Mouse (Mus musculus): Measurements from ENCODE around the gene Cd6. TPM values are rescaled to one million over a fixed set of nuclear protein-coding genes. Genes with fewer than 3 reads are reported as not detected.

Cd6 gene
- 0.04 and 0.10 TPM in 2 replicates for polyA plus RNA-seq (2012; rRNA removed)
- 0.29 TPM in 1 of 2 replicates, not detected in the other for polyA plus RNA-seq (2014; fragmentation: Nextera tagmentation; extraction: Ambion mirVana)

DNA sequence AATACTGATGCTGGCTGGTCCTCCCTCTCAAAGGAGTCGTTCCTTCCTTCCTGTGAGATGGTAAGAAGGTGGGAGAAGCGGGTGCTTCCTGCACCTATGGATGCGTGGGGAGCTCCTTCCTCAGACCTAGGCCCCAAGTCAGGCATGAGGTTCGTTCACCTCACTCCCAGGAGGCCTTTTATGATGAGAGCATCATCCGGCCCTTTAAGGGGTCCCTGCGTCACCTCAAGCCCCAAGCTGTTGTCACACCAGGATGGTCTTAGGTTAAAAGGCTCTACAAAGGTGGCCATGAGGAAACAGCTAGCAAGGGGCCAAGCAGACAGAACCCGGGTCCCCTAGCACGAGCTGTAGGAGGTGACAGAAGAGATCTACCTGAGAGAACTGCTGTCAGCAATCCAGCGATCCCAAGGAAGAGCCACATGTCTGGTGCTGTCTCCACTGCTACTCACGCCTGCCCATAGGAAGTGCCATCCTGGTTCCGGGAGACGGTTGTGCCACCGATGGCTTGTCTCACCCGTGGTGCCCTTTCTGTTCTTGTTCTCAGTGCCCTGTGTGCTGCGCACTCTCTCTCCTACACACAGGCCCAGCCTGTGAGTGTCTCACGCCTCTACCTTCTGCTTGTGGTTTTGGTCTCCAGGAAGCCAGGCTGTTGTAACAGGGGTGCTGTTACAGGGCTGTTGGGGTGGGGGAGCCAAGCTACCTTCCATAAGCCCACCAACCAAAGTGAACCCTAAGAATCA lies at the start of gene Cd6:
Cd6 (minus strand) TSS at position 623 of the 740 bp plus-strand sequence.
- DNase-seq (ENCODE audit: low spot score) (no peak), ATAC-seq (ENCODE audit: low FRiP score, low read depth) (no peak)
- no peak for TF ChIP-seq POLR2A (IDR thresholded peaks at IDR 0.05; ENCODE audit: borderline replicate concordance, extremely low read depth, insufficient read depth, insufficient read length)
- Histone ChIP-seq H3K27ac (replicated peaks; ENCODE audit: low read depth, low read length) (no peak within 1 kb of the TSS), H3K4me3 (replicated peaks; ENCODE audit: low read length) (no peak within 1 kb of the TSS), H3K4me1 (ENCODE audit: control insufficient read depth, insufficient read depth, low read length) (no peaks in the 10 kb centered on the region), H3K36me3 (ENCODE audit: control insufficient read depth, insufficient read depth, low read length) (no peaks in the 10 kb centered on the region), H3K27me3 (ENCODE audit: control insufficient read depth, insufficient read depth, low read length) (no peaks in the 10 kb centered on the region), H3K9ac (ENCODE audit: low read depth, low read length, severe bottlenecking) (no peak within 1 kb of the TSS), H3K4me2 (replicated peaks; ENCODE audit: low read depth, low read length, severe bottlenecking) (no peak within 1 kb of the TSS), H3K9me3 (ENCODE audit: control insufficient read depth, low read length) (no peaks in the 10 kb centered on the region)
- WGBS: 90% methylated on average over 16 of the region's 16 CpGs

DNA sequence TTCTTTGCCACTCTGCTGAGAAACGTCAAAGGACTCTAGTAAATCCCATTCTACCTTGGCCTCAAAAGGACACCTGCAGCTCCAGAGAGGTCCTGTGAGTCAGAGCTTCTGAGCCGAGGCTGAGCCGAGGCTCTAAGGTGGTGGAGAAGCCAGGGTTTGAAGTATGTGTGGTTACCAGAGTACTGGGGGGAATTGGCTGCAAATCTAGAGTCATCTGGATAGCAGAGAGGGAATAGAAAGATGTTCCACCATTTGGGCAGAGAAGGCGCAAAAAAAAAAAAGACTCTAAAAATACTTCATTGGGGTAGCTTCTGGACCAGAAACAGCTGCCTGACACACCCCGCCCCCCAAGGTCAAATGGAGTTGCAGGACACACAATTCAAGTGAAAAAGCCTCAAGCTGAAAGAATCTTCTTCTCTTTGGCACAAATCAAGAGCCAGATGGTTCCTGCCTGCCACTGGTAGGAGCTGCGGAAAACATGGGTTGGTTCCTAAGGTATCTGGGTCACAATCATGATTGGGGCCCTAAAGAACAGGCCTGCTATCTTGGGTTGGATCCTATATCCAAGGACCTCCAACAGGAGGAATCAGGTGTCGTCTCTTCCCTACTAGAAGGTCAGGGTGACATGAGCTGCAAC lies 48.5 kb upstream of the Cd6 start:
- no peak overlapping the region for H3K4me3 ChIP-seq (replicated peaks; ENCODE audit: low read length)
- 88% methylated on average over 7 of the region's 7 CpGs for WGBS
- H3K27me3 ChIP-seq (ENCODE audit: control insufficient read depth, insufficient read depth, low read length): no peaks in the 10 kb centered on the region
- no peak overlapping the region for H3K4me2 ChIP-seq (replicated peaks; ENCODE audit: low read depth, low read length, severe bottlenecking)
- no peak for ATAC-seq (ENCODE audit: low FRiP score, low read depth)
- H3K27ac ChIP-seq (replicated peaks; ENCODE audit: low read depth, low read length): no peak overlapping the region
- H3K9ac ChIP-seq (ENCODE audit: low read depth, low read length, severe bottlenecking): no peak overlapping the region
- peaks cover 15% of the 10 kb centered on the region for H3K36me3 ChIP-seq (ENCODE audit: control insufficient read depth, insufficient read depth, low read length)
- DNase-seq (ENCODE audit: low spot score): no peak
- no peaks in the 10 kb centered on the region for H3K9me3 ChIP-seq (ENCODE audit: control insufficient read depth, low read length)
- TF ChIP-seq POLR2A (IDR thresholded peaks at IDR 0.05; ENCODE audit: borderline replicate concordance, extremely low read depth, insufficient read depth, insufficient read length): no peak
- H3K4me1 ChIP-seq (ENCODE audit: control insufficient read depth, insufficient read depth, low read length): peaks cover 13% of the 10 kb centered on the region

DNA sequence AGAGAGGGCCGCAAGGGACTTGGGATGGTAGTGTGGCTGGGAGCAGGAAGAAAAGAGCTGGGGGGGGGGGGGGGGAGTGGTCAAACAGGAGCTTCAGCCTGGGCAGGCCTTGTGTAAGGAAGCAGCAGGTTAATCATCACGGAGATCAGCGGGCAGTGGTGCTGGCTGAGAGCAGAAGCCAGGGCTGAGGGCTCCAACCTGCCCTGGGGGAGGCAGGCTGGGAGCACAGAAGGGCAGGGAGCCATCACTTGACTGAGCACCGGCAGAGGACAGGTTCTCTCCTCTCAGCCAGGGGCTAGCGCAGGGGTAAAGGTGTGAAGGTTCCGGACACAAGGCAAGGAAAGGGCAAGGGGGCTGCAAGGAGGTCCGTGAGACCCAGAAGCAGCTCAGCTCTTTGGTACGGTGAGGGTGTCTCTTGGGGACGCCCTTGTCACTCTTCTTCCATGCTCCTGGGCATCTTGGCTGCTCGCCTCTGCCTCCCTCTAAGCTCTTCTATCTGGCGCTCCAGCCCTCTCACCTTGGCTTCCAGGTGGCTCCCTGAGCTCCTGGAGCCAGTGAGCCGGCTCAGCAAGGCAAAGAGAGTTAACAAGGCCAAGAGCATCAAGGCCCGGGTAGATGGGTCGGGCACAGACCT lies 41.6 kb upstream of the Cd6 start:
- no peak overlapping the region for H3K4me2 ChIP-seq (replicated peaks; ENCODE audit: low read depth, low read length, severe bottlenecking)
- peaks cover 42% of the 10 kb centered on the region for H3K36me3 ChIP-seq (ENCODE audit: control insufficient read depth, insufficient read depth, low read length)
- TF ChIP-seq POLR2A (IDR thresholded peaks at IDR 0.05; ENCODE audit: borderline replicate concordance, extremely low read depth, insufficient read depth, insufficient read length): no peak
- ATAC-seq (ENCODE audit: low FRiP score, low read depth) (no peak), DNase-seq (ENCODE audit: low spot score) (no peak)
- H3K9ac ChIP-seq (ENCODE audit: low read depth, low read length, severe bottlenecking): no peak overlapping the region
- no peaks in the 10 kb centered on the region for H3K9me3 ChIP-seq (ENCODE audit: control insufficient read depth, low read length)
- 82% methylated on average over 14 of the region's 14 CpGs for WGBS
- H3K4me3 ChIP-seq (replicated peaks; ENCODE audit: low read length): no peak overlapping the region
- no peaks in the 10 kb centered on the region for H3K27me3 ChIP-seq (ENCODE audit: control insufficient read depth, insufficient read depth, low read length)
- peaks cover 24% of the 10 kb centered on the region for H3K4me1 ChIP-seq (ENCODE audit: control insufficient read depth, insufficient read depth, low read length)
- H3K27ac ChIP-seq (replicated peaks; ENCODE audit: low read depth, low read length): no peak overlapping the region

DNA sequence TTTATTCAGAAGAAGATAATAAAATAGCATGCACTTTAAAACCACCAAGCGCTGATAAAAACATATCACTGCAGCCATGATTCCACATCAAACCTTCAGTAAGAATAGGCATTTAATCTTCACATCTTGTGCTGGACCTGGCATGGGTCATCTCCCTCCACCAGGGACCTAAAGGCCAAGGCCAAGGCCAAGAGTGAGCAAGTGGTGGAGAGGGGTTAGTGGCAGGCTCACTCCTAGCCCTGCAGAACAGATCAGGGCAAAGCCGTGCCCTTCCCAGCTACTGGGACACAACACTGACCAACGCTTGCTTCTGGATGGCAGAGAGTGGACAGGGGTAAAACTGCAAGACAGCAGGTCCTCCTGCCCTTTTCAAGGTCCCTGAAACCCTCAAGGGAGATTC lies 40.8 kb upstream of the Cd6 start:
- Histone ChIP-seq H3K27ac (replicated peaks; ENCODE audit: low read depth, low read length) (peak overlapping the region; percentile 85), H3K4me1 (ENCODE audit: control insufficient read depth, insufficient read depth, low read length) (peaks cover 24% of the 10 kb centered on the region), H3K27me3 (ENCODE audit: control insufficient read depth, insufficient read depth, low read length) (no peaks in the 10 kb centered on the region), H3K9ac (ENCODE audit: low read depth, low read length, severe bottlenecking) (no peak overlapping the region), H3K36me3 (ENCODE audit: control insufficient read depth, insufficient read depth, low read length) (peaks cover 48% of the 10 kb centered on the region), H3K4me3 (replicated peaks; ENCODE audit: low read length) (no peak overlapping the region), H3K9me3 (ENCODE audit: control insufficient read depth, low read length) (no peaks in the 10 kb centered on the region), H3K4me2 (replicated peaks; ENCODE audit: low read depth, low read length, severe bottlenecking) (no peak overlapping the region)
- TF ChIP-seq POLR2A (IDR thresholded peaks at IDR 0.05; ENCODE audit: borderline replicate concordance, extremely low read depth, insufficient read depth, insufficient read length): no peak
- 91% methylated on average over 3 of the region's 3 CpGs for WGBS
- no peak for DNase-seq (ENCODE audit: low spot score)
- no peak for ATAC-seq (ENCODE audit: low FRiP score, low read depth)

DNA sequence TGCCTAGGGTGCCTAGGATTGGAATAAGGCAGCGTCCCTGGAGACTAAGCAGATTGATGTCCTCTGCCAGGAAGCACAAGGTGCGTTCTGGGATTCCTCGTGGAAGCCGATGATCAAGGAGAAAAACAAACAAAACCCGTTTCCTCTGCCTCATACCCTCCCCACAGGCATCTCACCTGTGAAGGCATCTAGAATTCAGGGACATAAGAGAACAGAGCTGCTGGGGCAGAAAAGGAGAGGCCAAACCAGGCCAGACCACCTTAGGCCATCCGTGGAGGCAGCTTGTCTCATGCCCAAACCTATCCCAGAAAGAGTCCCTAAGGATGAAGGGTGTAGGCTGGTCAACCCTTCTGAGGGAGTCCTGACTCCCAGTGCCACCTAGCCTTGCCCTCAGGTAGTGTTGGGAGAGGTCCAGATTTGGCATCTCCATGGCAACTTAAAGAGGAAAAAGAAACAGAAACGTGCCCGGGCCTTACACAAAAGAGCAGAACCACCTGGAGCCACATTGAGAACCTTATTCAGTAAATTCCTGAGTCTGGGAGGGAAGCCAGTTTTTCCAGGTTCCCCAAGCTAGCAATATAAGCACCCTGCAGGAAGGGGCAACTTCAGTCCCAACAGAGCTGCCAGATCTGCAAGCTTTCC lies 40.1 kb upstream of the Cd6 start, which contains the start of gene Tmem132a:
Tmem132a (minus strand) TSS at position 55 of the 642 bp plus-strand sequence.
- peak; percentile 40 for ATAC-seq (ENCODE audit: low FRiP score, low read depth)
- TF ChIP-seq POLR2A (IDR thresholded peaks at IDR 0.05; ENCODE audit: borderline replicate concordance, extremely low read depth, insufficient read depth, insufficient read length): no peak
- WGBS: 4% methylated on average over 8 of the region's 8 CpGs
- Histone ChIP-seq H3K27ac (replicated peaks; ENCODE audit: low read depth, low read length) (peak within 1 kb of the TSS; percentile 85), H3K9ac (ENCODE audit: low read depth, low read length, severe bottlenecking) (peak within 1 kb of the TSS; percentile 94), H3K36me3 (ENCODE audit: control insufficient read depth, insufficient read depth, low read length) (peaks cover 55% of the 10 kb centered on the region), H3K27me3 (ENCODE audit: control insufficient read depth, insufficient read depth, low read length) (no peaks in the 10 kb centered on the region), H3K9me3 (ENCODE audit: control insufficient read depth, low read length) (no peaks in the 10 kb centered on the region), H3K4me3 (replicated peaks; ENCODE audit: low read length) (peak within 1 kb of the TSS; percentile 89), H3K4me1 (ENCODE audit: control insufficient read depth, insufficient read depth, low read length) (peaks cover 24% of the 10 kb centered on the region), H3K4me2 (replicated peaks; ENCODE audit: low read depth, low read length, severe bottlenecking) (peak within 1 kb of the TSS; percentile 84)
- DNase-seq (ENCODE audit: low spot score): peak; percentile 70

Measured in limb, embryonic 14.5 days (tissue).